Mouse (Mus musculus) liver, embryonic 15.5 days (tissue): ENCODE results near the gene Npr1. TPM values are rescaled to one million over a fixed set of nuclear protein-coding genes. Genes with fewer than 3 reads are reported as not detected.

Source experiments
- ATAC-seq: fragments of 200-750 bp; cut with Nextera tagmentation; 2 replicates; pipeline ENCODE4 v1.8.0; 2017; ENCODE audit warnings: moderate number of reproducible peaks, mild to moderate bottlenecking, moderate library complexity; ENCODE audit not compliant: insufficient read depth
- H3K27ac ChIP-seq: fragments of 300-500 bp; sonication (generic); replicated peaks from 2 replicates; pipeline ENCODE4 v1.5.1; 2015; ENCODE audit warnings: mild to moderate bottlenecking, inconsistent platforms
- H3K27me3 ChIP-seq: fragments of 300-500 bp; sonication (generic); 2 replicates; pipeline ENCODE4 v1.6.1; 2015; ENCODE audit warnings: mild to moderate bottlenecking, inconsistent platforms
- H3K36me3 ChIP-seq: fragments of 300-500 bp; sonication (generic); replicated peaks from 2 replicates; pipeline ENCODE4 v1.6.1; 2015; ENCODE audit warnings: moderate library complexity, mild to moderate bottlenecking, inconsistent platforms
- H3K4me1 ChIP-seq: fragments of 300-500 bp; sonication (generic); replicated peaks from 2 replicates; pipeline ENCODE4 v1.6.1; 2015; ENCODE audit warnings: inconsistent platforms
- H3K4me2 ChIP-seq: fragments of 300-500 bp; sonication (generic); 2 replicates; pipeline ENCODE4 v1.6.1; 2015; ENCODE audit warnings: moderate library complexity, mild to moderate bottlenecking, inconsistent platforms
- H3K4me3 ChIP-seq: fragments of 300-500 bp; sonication (generic); replicated peaks from 2 replicates; pipeline ENCODE4 v1.5.1; 2015; ENCODE audit warnings: mild to moderate bottlenecking, inconsistent platforms
- H3K9ac ChIP-seq: fragments of 300-500 bp; sonication (generic); 2 replicates; pipeline ENCODE4 v1.6.1; 2015; ENCODE audit warnings: moderate library complexity, mild to moderate bottlenecking, inconsistent platforms
- H3K9me3 ChIP-seq: fragments of 300-500 bp; sonication (generic); replicated peaks from 2 replicates; pipeline ENCODE4 v1.6.1; 2016; ENCODE audit warnings: inconsistent platforms
- WGBS: fragments of 180-500 bp; shearing (Covaris S2); methylation state at CpG from one replicate; pipeline ENCODE4 v1.1.7; 2015; ENCODE audit warnings: mixed read lengths; ENCODE audit not compliant: insufficient replicate concordance; 5-methylcytosine and 5-hydroxymethylcytosine counted together
- polyA plus RNA-seq: library from polyadenylated mRNA; unstranded; fragments of >200 nt; fragmentation: Nextera tagmentation; extraction: Ambion mirVana; gene quantifications from 2 replicates; pipeline ENCODE4 v1.2.1, GENCODE M21; 2015

Npr1 gene
- polyA plus RNA-seq, 1 experiment from 2014 or later, result 3.7 TPM

DNA sequence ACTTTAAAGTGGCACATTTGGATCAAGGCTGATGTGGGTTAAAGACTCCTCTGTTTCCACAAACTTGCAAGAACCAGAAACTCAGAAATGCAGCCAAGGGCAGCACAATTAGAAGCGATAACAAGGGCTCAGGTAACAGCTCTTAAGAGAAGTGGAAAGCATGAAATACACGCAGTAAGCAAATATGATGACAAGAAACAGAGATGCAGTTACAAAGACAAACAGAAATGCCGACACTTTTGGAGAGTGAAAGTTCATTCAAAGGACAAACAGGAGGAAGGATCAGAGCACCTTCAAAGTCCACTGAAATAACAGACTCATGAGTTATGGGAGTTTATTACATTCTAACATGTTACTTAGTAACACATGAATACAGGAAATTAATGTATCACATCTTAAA, 40.7 kb upstream of the Npr1 start:
- Histone ChIP-seq H3K4me1 (peaks cover 21% of the 10 kb centered on the region), H3K4me2 (no peak overlapping the region), H3K4me3 (no peak overlapping the region), H3K9me3 (no peaks in the 10 kb centered on the region), H3K27ac (no peak overlapping the region), H3K9ac (no peak overlapping the region), H3K27me3 (no peaks in the 10 kb centered on the region), H3K36me3 (peaks cover 68% of the 10 kb centered on the region)
- WGBS, result 81% methylated on average over 3 of the region's 3 CpGs
- ATAC-seq, result no peak

- H3K4me1 ChIP-seq, result peaks cover 21% of the 10 kb centered on the region
- H3K9ac ChIP-seq, result no peak overlapping the region
- no peaks in the 10 kb centered on the region for H3K9me3 ChIP-seq
- no peak overlapping the region for H3K4me3 ChIP-seq
- no peak overlapping the region for H3K27ac ChIP-seq
- WGBS, result 91% methylated on average over 5 of the region's 5 CpGs
- ATAC-seq, result no peak
- no peak overlapping the region for H3K4me2 ChIP-seq
- H3K36me3 ChIP-seq, result peaks cover 72% of the 10 kb centered on the region
- no peaks in the 10 kb centered on the region for H3K27me3 ChIP-seq
Measured at GRCm38 (mm10) chr3:90505216-90505615, 39.5 kb upstream of the Npr1 start.

GRCm38 (mm10) chr3:90503444-90503843, 37.8 kb upstream of the Npr1 start:
- H3K36me3 ChIP-seq, result peaks cover 90% of the 10 kb centered on the region
- WGBS, result 79% methylated on average over 4 of the region's 4 CpGs
- no peak overlapping the region for H3K4me3 ChIP-seq
- no peaks in the 10 kb centered on the region for H3K27me3 ChIP-seq
- ATAC-seq, result no peak
- no peak overlapping the region for H3K4me2 ChIP-seq
- H3K4me1 ChIP-seq, result peaks cover 15% of the 10 kb centered on the region
- no peak overlapping the region for H3K9ac ChIP-seq
- no peaks in the 10 kb centered on the region for H3K9me3 ChIP-seq
- H3K27ac ChIP-seq, result no peak overlapping the region

DNA sequence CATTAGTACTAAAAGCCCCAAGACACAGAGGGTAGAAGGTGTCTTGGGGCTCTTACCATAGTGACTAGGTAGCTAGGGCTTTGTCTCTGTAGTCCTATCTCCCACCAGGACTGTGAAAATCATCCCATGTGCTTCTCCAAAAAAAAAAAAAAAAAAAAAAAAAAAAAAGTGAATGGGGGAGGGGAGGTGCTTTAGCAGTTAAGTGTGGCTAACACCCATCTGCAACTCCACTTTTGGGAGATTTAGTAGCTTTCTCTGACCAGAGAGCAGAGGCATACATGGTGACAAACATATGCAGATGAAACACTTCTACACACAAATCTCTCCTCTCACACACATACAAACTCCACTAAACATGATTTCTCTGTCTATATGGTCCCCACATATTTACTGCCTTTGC, 31.9 kb upstream of the Npr1 start:
- no peak for ATAC-seq
- Histone ChIP-seq H3K4me1 (0 out of 2 replicates have a peak, but pooled peaks cover 4% of the 10 kb centered on the region), H3K4me3 (no peak overlapping the region), H3K9ac (no peak overlapping the region), H3K4me2 (no peak overlapping the region), H3K9me3 (no peaks in the 10 kb centered on the region), H3K27ac (no peak overlapping the region), H3K27me3 (no peaks in the 10 kb centered on the region), H3K36me3 (peaks cover 76% of the 10 kb centered on the region)

- no peak overlapping the region for H3K4me3 ChIP-seq
- H3K9me3 ChIP-seq, result no peaks in the 10 kb centered on the region
- no peaks in the 10 kb centered on the region for H3K27me3 ChIP-seq
- H3K36me3 ChIP-seq, result peaks cover 59% of the 10 kb centered on the region
- no peak overlapping the region for H3K27ac ChIP-seq
- no peak overlapping the region for H3K9ac ChIP-seq
- no peak for ATAC-seq
- H3K4me2 ChIP-seq, result no peak overlapping the region
- H3K4me1 ChIP-seq, result 0 out of 2 replicates have a peak, but pooled peaks cover 9% of the 10 kb centered on the region
- 84% methylated on average over 7 of the region's 7 CpGs for WGBS
Measured at GRCm38 (mm10) chr3:90495850-90496525, 30.3 kb upstream of the Npr1 start.

DNA sequence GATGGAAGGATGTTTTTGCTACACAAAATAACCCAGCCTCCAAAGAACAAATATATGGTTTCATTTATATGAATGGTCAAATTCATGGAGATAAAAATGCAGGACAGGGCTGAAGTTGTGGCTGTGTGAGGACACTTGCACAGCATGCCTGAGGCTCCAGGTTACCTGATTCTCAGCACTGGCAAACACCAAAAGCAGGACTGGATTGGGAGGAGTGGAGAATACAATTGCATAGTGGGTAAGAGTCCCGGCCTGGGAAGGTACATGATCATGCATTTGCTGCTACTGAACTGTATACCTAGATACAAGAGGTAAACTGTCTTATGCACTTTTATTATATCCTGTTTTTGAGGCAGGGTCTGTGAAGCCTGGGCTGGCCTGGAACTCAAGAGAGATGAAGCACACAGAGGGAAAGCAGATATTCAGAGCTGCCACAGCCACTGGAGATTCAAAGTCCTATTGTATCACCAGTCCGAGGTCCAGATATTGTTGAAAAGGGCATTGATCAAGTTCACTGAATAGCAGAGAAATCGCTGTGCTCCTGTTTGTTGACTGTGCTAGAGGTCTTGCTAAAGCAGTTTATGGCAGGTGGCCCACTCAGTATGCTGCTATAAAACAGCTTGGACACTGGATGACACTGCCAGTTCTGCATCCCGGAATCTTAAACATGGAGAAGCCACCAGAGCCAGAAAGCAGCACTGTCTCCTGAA, 28.3 kb upstream of the Npr1 start:
- H3K36me3 ChIP-seq, result peaks cover 48% of the 10 kb centered on the region
- H3K4me1 ChIP-seq, result peaks cover 25% of the 10 kb centered on the region
- H3K4me3 ChIP-seq, result no peak overlapping the region
- WGBS, result 63% methylated on average over 4 of the region's 4 CpGs
- no peak overlapping the region for H3K27ac ChIP-seq
- H3K9me3 ChIP-seq, result no peaks in the 10 kb centered on the region
- no peak for ATAC-seq
- no peaks in the 10 kb centered on the region for H3K27me3 ChIP-seq
- no peak overlapping the region for H3K4me2 ChIP-seq
- H3K9ac ChIP-seq, result no peak overlapping the region

- Histone ChIP-seq H3K4me3 (peak overlapping the region; percentile 24; the same call in 1 of the 2 replicates), H3K4me1 (peaks cover 25% of the 10 kb centered on the region), H3K4me2 (peak overlapping the region; percentile 73), H3K9ac (no peak overlapping the region), H3K27ac (peak overlapping the region; percentile 61; the same call in 1 of the 2 replicates), H3K36me3 (peaks cover 46% of the 10 kb centered on the region), H3K9me3 (no peaks in the 10 kb centered on the region), H3K27me3 (no peaks in the 10 kb centered on the region)
- ATAC-seq, result peak; percentile 38
- WGBS, result 35% methylated on average over 2 of the region's 2 CpGs
Measured at GRCm38 (mm10) chr3:90491350-90491749, 25.7 kb upstream of the Npr1 start.

GRCm38 (mm10) chr3:90490696-90491256, 25.1 kb upstream of the Npr1 start, which contains the start of gene Snapin:
Gene Snapin, minus strand, starts transcription at chr3:90491033.
- Histone ChIP-seq H3K9ac (peak within 1 kb of the TSS; percentile 80), H3K4me2 (peak within 1 kb of the TSS; percentile 73), H3K9me3 (no peaks in the 10 kb centered on the region), H3K27ac (peak within 1 kb of the TSS; percentile 82), H3K4me3 (peak within 1 kb of the TSS; percentile 91), H3K36me3 (peaks cover 46% of the 10 kb centered on the region), H3K4me1 (peaks cover 25% of the 10 kb centered on the region), H3K27me3 (no peaks in the 10 kb centered on the region)
- ATAC-seq, result peak; percentile 99
- under 1% methylated on average over 37 of the region's 37 CpGs for WGBS

DNA sequence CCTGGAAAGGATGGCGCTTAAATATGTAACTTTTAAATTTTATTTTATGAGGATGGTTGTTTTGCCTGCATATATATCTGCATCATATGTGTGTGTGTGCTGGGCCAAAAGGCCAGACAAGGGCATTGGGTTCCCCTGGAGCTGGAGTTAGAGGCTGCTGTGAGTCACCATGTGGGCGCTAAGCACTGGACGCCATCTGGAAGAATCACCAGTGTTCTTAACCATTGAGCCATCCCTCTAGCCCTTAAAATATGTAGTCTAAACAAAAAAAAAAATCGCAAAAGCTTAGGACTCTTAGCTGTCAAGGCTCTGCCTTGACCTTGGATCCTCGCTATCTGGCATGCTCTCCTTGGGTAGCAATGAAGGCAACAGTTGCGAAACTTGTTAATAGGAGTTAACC, 22.9 kb upstream of the Npr1 start:
- no peak overlapping the region for H3K4me3 ChIP-seq
- H3K9me3 ChIP-seq, result no peaks in the 10 kb centered on the region
- H3K4me1 ChIP-seq, result peaks cover 22% of the 10 kb centered on the region
- H3K4me2 ChIP-seq, result no peak overlapping the region
- 83% methylated on average over 6 of the region's 6 CpGs for WGBS
- H3K36me3 ChIP-seq, result peaks cover 58% of the 10 kb centered on the region
- no peaks in the 10 kb centered on the region for H3K27me3 ChIP-seq
- no peak overlapping the region for H3K27ac ChIP-seq
- ATAC-seq, result no peak
- no peak overlapping the region for H3K9ac ChIP-seq

GRCm38 (mm10) chr3:90486998-90487397, 21.3 kb upstream of the Npr1 start:
- Histone ChIP-seq H3K9ac (no peak overlapping the region), H3K9me3 (no peaks in the 10 kb centered on the region), H3K4me1 (peaks cover 21% of the 10 kb centered on the region), H3K27me3 (no peaks in the 10 kb centered on the region), H3K4me3 (no peak overlapping the region), H3K36me3 (peaks cover 74% of the 10 kb centered on the region), H3K4me2 (no peak overlapping the region), H3K27ac (no peak overlapping the region)
- no peak for ATAC-seq
- WGBS, result 72% methylated on average over 5 of the region's 5 CpGs

- Histone ChIP-seq H3K4me3 (peak within 1 kb of the TSS; percentile 75), H3K36me3 (peaks cover 33% of the 10 kb centered on the region), H3K9ac (peak within 1 kb of the TSS; percentile 79), H3K4me1 (peaks cover 20% of the 10 kb centered on the region), H3K9me3 (no peaks in the 10 kb centered on the region), H3K27me3 (no peaks in the 10 kb centered on the region), H3K27ac (peak within 1 kb of the TSS; percentile 85), H3K4me2 (peak within 1 kb of the TSS; percentile 73)
- peak; percentile 99 for ATAC-seq
- WGBS, result under 1% methylated on average over 45 of the region's 45 CpGs
Measured at GRCm38 (mm10) chr3:90475831-90476611, 10.4 kb upstream of the Npr1 start, which contains the start of gene Ilf2. Gene Ilf2, plus strand, starts transcription at chr3:90476126.
